Mouse (Mus musculus) cerebellum, adult 2 months (tissue): Measurements from ENCODE around the gene Ebf1.

ENCODE experiments used
- CTCF ChIP-seq: fragments of 200-500 bp; IDR thresholded peaks from 2 replicates; pipeline ENCODE4 v1.5.1; 2011; ENCODE audit warnings: low read depth, mild to moderate bottlenecking, control low read depth, low read length, moderate library complexity, borderline replicate concordance; ENCODE audit not compliant: insufficient read depth
- POLR2A ChIP-seq: fragments of 200-500 bp; IDR thresholded peaks from 2 replicates; pipeline ENCODE4 v1.6.1; 2011; ENCODE audit warnings: low read length, control low read depth, borderline replicate concordance; ENCODE audit not compliant: insufficient read depth

DNA sequence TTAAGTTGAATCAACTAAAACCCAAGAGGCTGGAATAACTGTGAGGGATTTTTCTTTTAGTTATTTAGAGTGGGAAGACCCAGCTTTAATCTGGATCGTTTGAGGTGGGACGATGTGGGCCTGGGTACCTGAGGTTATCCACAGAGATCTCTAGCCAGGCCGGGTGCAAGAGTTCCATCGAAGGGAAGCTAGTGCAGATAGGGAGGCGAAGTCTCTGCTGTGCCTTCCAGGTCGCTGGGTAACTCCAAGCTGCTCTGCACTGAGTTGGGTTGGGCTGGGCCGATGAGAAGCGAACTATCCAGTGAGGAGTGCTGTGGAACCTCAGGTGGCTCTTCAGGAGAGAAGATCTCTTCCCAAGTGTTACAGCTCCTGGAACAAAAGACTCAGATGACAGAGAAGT, 42.7 kb upstream of the Ebf1 start:
- TF ChIP-seq CTCF (no peak), POLR2A (no peak)
